Mouse (Mus musculus) embryonic facial prominence, embryonic 13.5 days (tissue): ENCODE measurements at regions not wholly inside any gene's neighbourhood (a gene's known extent, or its start where the extent isn't known, plus 50 kb on each side); places are given as distances from the start of the nearest gene placed in this dataset.
"Not testable (repeated sequence)": the region's sequence is repeated elsewhere in the genome, so short reads cannot be mapped to it uniquely, and the experiment has no call there.

Source experiments
- ATAC-seq: fragments of 200-750 bp; cut with Nextera tagmentation; 2 replicates; pipeline ENCODE4 v1.8.0; 2017; ENCODE audit warnings: low read depth; ENCODE audit not compliant: insufficient number of reproducible peaks, insufficient read depth, low FRiP score, low TSS enrichment
- H3K27ac ChIP-seq: fragments of 300-500 bp; sonication (generic); 2 replicates; pipeline ENCODE4 v1.5.1; 2015; ENCODE audit warnings: moderate library complexity, mild to moderate bottlenecking, inconsistent platforms
- H3K27me3 ChIP-seq: fragments of 300-500 bp; sonication (generic); 2 replicates; pipeline ENCODE4 v1.6.1; 2015; ENCODE audit warnings: mild to moderate bottlenecking, inconsistent platforms
- H3K36me3 ChIP-seq: fragments of 300-500 bp; sonication (generic); 2 replicates; pipeline ENCODE4 v1.6.1; 2015; ENCODE audit warnings: mild to moderate bottlenecking, inconsistent platforms
- H3K4me1 ChIP-seq: fragments of 300-500 bp; sonication (generic); 2 replicates; pipeline ENCODE4 v1.6.1; 2015; ENCODE audit warnings: inconsistent platforms
- H3K4me2 ChIP-seq: fragments of 300-500 bp; sonication (generic); 2 replicates; pipeline ENCODE4 v1.6.1; 2015; ENCODE audit warnings: moderate library complexity, mild to moderate bottlenecking, inconsistent platforms
- H3K4me3 ChIP-seq: fragments of 300-500 bp; sonication (generic); 2 replicates; pipeline ENCODE4 v1.5.1; 2015; ENCODE audit warnings: mild to moderate bottlenecking, inconsistent platforms
- H3K9ac ChIP-seq: fragments of 300-500 bp; sonication (generic); 2 replicates; pipeline ENCODE4 v1.6.1; 2015; ENCODE audit warnings: mild to moderate bottlenecking, inconsistent platforms
- H3K9me3 ChIP-seq: fragments of 300-500 bp; sonication (generic); 2 replicates; pipeline ENCODE4 v1.6.1; 2016; ENCODE audit warnings: inconsistent platforms
- WGBS: fragments of 180-500 bp; shearing (Covaris S2); methylation state at CpG from one replicate; pipeline ENCODE4 v1.1.7; 2015; ENCODE audit warnings: mixed read lengths; 5-methylcytosine and 5-hydroxymethylcytosine counted together

GRCm38 (mm10) chr9:94163671-94164070 is 374.2 kb downstream of the 1190002N15Rik start:
- Histone ChIP-seq H3K4me3 (no peak overlapping the region), H3K9me3 (no peaks in the 10 kb centered on the region), H3K27me3 (no peaks in the 10 kb centered on the region), H3K4me2 (no peak overlapping the region), H3K36me3 (no peaks in the 10 kb centered on the region), H3K9ac (no peak overlapping the region), H3K4me1 (no peaks in the 10 kb centered on the region), H3K27ac (no peak overlapping the region)
- no peak for ATAC-seq
- WGBS, result 88% methylated on average over 1 of the region's 1 CpGs

GRCm38 (mm10) chr9:94155581-94155980 is 382.3 kb downstream of the 1190002N15Rik start:
- H3K4me1 ChIP-seq, result no peaks in the 10 kb centered on the region
- H3K27me3 ChIP-seq, result no peaks in the 10 kb centered on the region
- 50% methylated on average over 2 of the region's 2 CpGs for WGBS
- H3K36me3 ChIP-seq, result no peaks in the 10 kb centered on the region
- no peak overlapping the region for H3K9ac ChIP-seq
- no peak for ATAC-seq
- no peak overlapping the region for H3K4me2 ChIP-seq
- no peaks in the 10 kb centered on the region for H3K9me3 ChIP-seq
- H3K27ac ChIP-seq, result no peak overlapping the region
- H3K4me3 ChIP-seq, result no peak overlapping the region

DNA sequence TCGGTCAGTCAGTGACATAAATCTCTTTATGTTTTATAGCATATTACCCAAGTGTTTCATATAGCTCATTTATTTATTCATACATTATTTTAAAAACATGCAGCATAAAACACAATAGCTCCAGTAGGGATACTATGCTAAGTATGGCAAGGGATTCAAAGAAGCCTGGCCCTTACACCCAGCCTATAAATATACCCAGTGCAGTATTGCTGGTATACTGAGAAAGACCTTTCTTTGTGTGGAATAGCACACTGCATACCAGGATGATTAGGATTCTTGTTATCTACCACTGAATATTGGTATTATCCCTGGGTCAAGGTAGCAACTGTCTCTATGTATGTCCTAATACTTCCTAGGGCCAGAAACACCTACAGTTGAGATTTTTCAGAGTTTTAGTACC is 389.4 kb downstream of the 1190002N15Rik start:
- H3K9me3 ChIP-seq, result no peaks in the 10 kb centered on the region
- no peaks in the 10 kb centered on the region for H3K4me1 ChIP-seq
- no peak for ATAC-seq
- H3K9ac ChIP-seq, result no peak overlapping the region
- H3K4me2 ChIP-seq, result no peak overlapping the region
- no peaks in the 10 kb centered on the region for H3K36me3 ChIP-seq
- H3K4me3 ChIP-seq, result no peak overlapping the region
- no peak overlapping the region for H3K27ac ChIP-seq
- H3K27me3 ChIP-seq, result no peaks in the 10 kb centered on the region
- WGBS, result 79% methylated on average over 1 of the region's 1 CpGs

- no peak overlapping the region for H3K27ac ChIP-seq
- no peaks in the 10 kb centered on the region for H3K4me1 ChIP-seq
- H3K9me3 ChIP-seq, result no peaks in the 10 kb centered on the region
- no peaks in the 10 kb centered on the region for H3K36me3 ChIP-seq
- H3K4me2 ChIP-seq, result no peak overlapping the region
- no peak overlapping the region for H3K4me3 ChIP-seq
- no peak for ATAC-seq
- WGBS, result 86% methylated on average over 3 of the region's 3 CpGs
- no peak overlapping the region for H3K9ac ChIP-seq
- no peaks in the 10 kb centered on the region for H3K27me3 ChIP-seq
These were observed 391.1 kb downstream of the 1190002N15Rik start for GRCm38 (mm10) chr9:94146787-94147186.

DNA sequence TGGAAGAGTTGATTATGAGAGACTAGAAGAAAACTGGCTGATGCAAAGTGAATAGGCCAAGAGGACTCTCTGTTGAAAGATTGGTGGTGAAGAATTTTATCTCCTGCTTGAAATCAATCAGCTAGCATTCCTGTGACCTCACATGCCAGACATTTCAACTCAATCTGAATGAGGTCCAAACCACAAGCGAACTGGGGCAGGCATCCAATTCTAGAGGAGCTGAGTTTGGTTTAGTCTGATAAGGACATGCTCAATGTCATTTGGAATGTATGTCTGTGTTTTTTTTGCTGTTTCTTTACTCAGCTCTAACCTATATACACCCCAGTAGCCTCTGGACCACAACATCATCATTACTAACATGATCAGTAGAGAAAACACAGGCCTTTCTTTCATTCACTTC is 401.4 kb downstream of the 1190002N15Rik start:
- Histone ChIP-seq H3K27ac (0 out of 2 replicates have a peak overlapping the region, but pooled peaks have one; percentile 39), H3K36me3 (no peaks in the 10 kb centered on the region), H3K9ac (no peak overlapping the region), H3K4me2 (no peak overlapping the region), H3K4me1 (no peaks in the 10 kb centered on the region; the same call in 1 of the 2 replicates), H3K27me3 (no peaks in the 10 kb centered on the region), H3K4me3 (no peak overlapping the region), H3K9me3 (no peaks in the 10 kb centered on the region)
- WGBS, result 71% methylated on average over 1 of the region's 1 CpGs
- ATAC-seq, result no peak

DNA sequence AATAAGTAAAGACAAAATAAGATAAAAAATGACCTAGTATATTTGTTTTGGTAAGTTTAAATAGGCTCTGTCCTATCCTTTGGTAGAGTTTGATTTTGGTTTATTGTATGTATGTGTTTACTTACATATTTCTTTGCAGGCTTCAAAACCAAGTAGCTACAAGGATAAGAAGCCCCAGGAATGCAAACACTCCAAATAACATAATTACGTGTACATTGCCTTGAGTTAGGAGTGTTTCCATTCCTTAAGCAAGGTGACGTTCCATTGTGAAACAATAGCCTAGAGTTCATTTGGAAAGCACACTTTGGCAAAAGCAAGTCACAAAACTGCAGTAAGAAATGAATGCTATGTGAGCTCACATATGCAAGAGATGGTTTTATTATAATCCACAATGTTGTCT is 404.2 kb downstream of the 1190002N15Rik start:
- Histone ChIP-seq H3K9ac (no peak overlapping the region), H3K9me3 (no peaks in the 10 kb centered on the region), H3K27me3 (no peaks in the 10 kb centered on the region), H3K27ac (no peak overlapping the region), H3K4me1 (no peaks in the 10 kb centered on the region; the same call in 1 of the 2 replicates), H3K4me3 (no peak overlapping the region), H3K4me2 (no peak overlapping the region), H3K36me3 (no peaks in the 10 kb centered on the region)
- WGBS, result 70% methylated on average over 2 of the region's 2 CpGs
- no peak for ATAC-seq

DNA sequence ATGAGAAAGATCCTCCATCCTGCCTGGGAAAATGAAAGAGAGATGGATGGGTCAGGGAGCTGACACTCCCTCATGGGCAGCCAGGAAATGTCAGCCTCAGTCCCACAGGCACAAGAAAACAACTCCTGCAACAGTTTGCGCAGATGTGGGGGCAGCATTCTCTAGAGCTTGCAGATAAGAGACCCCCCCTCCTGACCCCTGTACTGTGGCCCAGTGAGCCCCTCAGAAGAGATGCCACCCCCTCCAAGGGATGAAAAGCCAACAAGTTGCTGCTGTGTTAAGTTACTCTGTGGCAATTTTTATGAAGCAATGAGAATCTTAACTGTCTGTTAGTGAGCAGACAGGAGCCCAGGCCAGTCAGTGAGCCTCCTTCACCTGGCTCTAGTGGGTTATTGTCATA is 406.5 kb downstream of the 1190002N15Rik start:
- no peak overlapping the region for H3K4me3 ChIP-seq
- H3K9ac ChIP-seq, result no peak overlapping the region
- H3K27ac ChIP-seq, result no peak overlapping the region
- no peaks in the 10 kb centered on the region for H3K9me3 ChIP-seq
- no peak overlapping the region for H3K4me2 ChIP-seq
- H3K36me3 ChIP-seq, result no peaks in the 10 kb centered on the region
- no peaks in the 10 kb centered on the region; the same call in 1 of the 2 replicates for H3K4me1 ChIP-seq
- ATAC-seq, result no peak
- H3K27me3 ChIP-seq, result no peaks in the 10 kb centered on the region
- WGBS, result 79% methylated on average over 1 of the region's 1 CpGs

GRCm38 (mm10) chr9:94116961-94117360 is 420.9 kb downstream of the 1190002N15Rik start:
- ATAC-seq, result no peak
- Histone ChIP-seq H3K9ac (no peak overlapping the region), H3K4me2 (no peak overlapping the region), H3K36me3 (no peaks in the 10 kb centered on the region), H3K4me1 (no peaks in the 10 kb centered on the region), H3K9me3 (no peaks in the 10 kb centered on the region), H3K27ac (no peak overlapping the region), H3K27me3 (no peaks in the 10 kb centered on the region), H3K4me3 (no peak overlapping the region)
- 91% methylated on average over 5 of the region's 5 CpGs for WGBS

DNA sequence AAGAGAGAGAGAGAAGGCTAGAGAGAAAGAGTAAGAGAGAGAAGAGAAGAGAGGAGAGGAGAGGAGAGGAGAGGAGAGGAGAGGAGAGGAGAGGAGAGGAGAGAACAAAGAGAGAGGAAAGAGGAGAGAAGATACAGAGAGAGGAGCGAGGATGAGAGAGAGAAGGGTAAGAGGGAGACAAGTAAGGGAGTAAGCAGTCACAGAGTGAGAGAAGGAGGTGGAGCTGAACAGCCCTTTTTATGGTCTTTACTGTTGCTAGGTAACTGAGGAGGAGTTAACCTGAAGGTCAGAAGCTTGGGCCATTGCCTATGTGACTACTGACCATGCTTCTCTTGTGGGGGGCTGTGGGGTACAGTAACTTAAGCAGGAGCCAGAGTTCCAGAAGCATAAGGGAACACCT is 430.2 kb downstream of the 1190002N15Rik start:
- H3K4me3 ChIP-seq, ATAC-seq, H3K27me3 ChIP-seq, H3K36me3 ChIP-seq, H3K4me2 ChIP-seq, H3K27ac ChIP-seq, H3K9ac ChIP-seq, H3K4me1 ChIP-seq, H3K9me3 ChIP-seq: not testable (repeated sequence)
- 77% methylated on average over 1 of the region's 1 CpGs for WGBS

DNA sequence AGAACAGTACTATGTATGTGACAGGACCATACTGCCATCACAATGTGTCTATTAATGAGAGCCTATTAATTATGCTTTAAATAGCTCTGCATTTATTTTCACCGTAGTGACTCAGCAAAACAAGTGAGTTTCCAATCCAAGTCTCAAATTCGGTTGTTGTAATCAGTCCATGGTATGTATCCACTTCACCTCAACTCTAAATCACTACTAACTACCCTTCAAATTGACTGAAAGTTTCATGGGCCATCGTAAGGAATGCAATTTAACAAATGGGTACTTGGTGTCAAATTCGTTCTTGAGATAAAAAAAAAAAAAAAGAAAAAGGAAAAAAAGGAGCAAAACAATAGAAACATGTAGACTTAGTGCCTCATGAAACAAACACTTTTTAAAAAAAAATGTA is 433.2 kb downstream of the 1190002N15Rik start:
- 75% methylated on average over 4 of the region's 4 CpGs for WGBS
- no peak for ATAC-seq

DNA sequence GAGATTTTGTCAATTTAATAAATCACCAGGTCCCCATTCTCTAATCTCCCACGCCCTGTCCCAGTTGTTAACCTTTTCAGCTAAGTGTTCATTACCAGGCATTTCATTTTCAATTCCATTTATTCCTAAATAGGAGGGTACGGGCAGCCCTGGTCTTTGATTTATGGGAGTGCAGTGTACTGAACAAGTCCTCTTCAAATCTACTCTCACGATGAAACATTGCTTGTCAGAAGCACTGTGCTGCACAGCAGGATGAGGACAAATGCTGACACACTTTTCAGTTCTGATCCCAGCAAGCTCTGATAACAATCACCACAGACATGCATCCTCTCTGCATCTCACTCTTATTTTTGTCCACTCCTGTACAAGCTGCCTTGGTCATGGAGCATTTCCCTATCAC is 435.9 kb downstream of the 1190002N15Rik start:
- Histone ChIP-seq H3K36me3 (no peaks in the 10 kb centered on the region), H3K27me3 (no peaks in the 10 kb centered on the region), H3K9ac (no peak overlapping the region), H3K9me3 (no peaks in the 10 kb centered on the region), H3K4me1 (no peaks in the 10 kb centered on the region), H3K4me3 (no peak overlapping the region), H3K4me2 (no peak overlapping the region), H3K27ac (no peak overlapping the region)
- ATAC-seq, result no peak
- WGBS, result 80% methylated on average over 3 of the region's 3 CpGs

More for the DNA sequence above, 433.2 kb downstream of the 1190002N15Rik start:
- Histone ChIP-seq H3K27ac (no peak overlapping the region), H3K36me3 (no peaks in the 10 kb centered on the region), H3K9ac (no peak overlapping the region), H3K4me1 (no peaks in the 10 kb centered on the region), H3K4me3 (no peak overlapping the region), H3K27me3 (no peaks in the 10 kb centered on the region), H3K4me2 (no peak overlapping the region), H3K9me3 (no peaks in the 10 kb centered on the region)

DNA sequence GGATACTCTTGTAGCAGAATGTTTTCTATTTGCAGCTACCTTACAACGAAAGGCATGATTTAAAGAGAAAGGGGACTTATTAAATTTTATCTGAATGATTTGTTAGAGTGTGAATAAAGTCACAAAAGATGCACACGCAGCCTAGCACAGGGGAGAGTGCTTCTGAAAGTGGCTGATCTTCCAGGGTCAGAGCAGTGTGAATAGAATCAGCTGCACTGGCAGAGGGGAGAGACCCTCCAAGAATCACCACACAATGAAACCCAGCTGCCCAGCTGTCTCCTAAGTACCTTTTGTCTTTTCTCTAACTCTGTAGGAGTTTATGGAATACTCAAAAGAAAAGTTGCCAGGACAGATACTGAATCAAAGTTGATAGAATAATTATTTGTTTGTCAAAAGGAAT is 443.1 kb downstream of the 1190002N15Rik start:
- H3K27ac ChIP-seq, result no peak overlapping the region
- no peak overlapping the region for H3K4me2 ChIP-seq
- H3K36me3 ChIP-seq, result no peaks in the 10 kb centered on the region
- no peaks in the 10 kb centered on the region for H3K27me3 ChIP-seq
- H3K4me1 ChIP-seq, result no peaks in the 10 kb centered on the region
- 66% methylated on average over 2 of the region's 2 CpGs for WGBS
- H3K9me3 ChIP-seq, result no peaks in the 10 kb centered on the region
- H3K9ac ChIP-seq, result no peak overlapping the region
- no peak for ATAC-seq
- no peak overlapping the region for H3K4me3 ChIP-seq
